Comparison of ENCODE assay signal across 8 mouse cellular contexts in the genomic region with DNA sequence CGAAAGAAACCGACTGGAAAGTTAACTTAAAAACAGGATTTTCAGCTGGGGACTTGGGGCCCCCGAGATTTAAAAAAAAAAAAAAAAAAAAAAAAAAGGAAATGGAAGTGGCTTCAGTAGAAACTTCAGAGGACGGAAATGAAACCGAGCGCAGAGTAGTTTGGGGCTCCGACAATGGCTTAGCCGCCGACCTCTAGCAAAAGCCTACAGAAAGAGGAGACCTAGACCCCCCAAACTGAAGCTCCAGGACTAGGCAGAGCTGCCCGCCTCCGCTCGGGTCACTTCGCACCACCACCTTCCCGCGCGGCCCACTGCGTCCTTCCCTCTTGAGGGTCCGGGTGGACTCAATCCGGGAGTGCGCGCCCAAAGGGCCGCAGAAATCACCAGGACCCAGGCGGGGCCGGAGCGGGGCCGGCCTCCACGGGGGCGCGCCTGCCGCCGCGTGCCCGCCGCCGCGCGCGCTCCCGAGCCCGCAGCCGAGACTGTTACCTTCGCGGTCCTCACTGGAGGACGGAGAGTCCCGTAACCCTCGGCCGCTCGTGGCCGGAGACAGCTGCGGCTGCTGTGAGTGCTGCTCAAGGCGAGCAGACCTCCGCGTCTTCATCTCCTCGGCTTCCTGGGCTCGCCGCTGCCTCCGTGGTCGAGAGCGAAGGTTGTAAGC. TPM values are rescaled to one million over a fixed set of nuclear protein-coding genes. Genes with fewer than 3 reads are reported as not detected.
DNase-seq lines count a peak whose midpoint lies in the region; ATAC-seq and TF ChIP-seq lines count a peak whose summit lies in the region.

TSS of gene Tor1aip2 (plus strand) at position 135 of the 661 bp plus-strand sequence.

- H3K4me1 ChIP-seq in hindbrain, embryonic 16.5 days (ENCODE audit: control insufficient read depth, insufficient read depth, low read depth, low read length), result peaks cover 12% of the 10 kb centered on the region
- H3K4me1 ChIP-seq in limb, embryonic 14.5 days (ENCODE audit: control insufficient read depth, insufficient read depth, low read length), result peaks cover 9% of the 10 kb centered on the region
- peaks cover 19% of the 10 kb centered on the region for H3K4me1 ChIP-seq in midbrain, embryonic 15.5 days

- peak within 1 kb of the TSS; percentile 93 for H3K4me3 ChIP-seq in hindbrain, embryonic 16.5 days (ENCODE audit: low read length)
- peak within 1 kb of the TSS; percentile 72 for H3K4me3 ChIP-seq in limb, embryonic 14.5 days (replicated peaks; ENCODE audit: low read length)
- H3K4me3 ChIP-seq in midbrain, embryonic 15.5 days, result peak within 1 kb of the TSS; percentile 66

- peaks cover 10% of the 10 kb centered on the region for H3K36me3 ChIP-seq in hindbrain, embryonic 16.5 days (ENCODE audit: control insufficient read depth, insufficient read depth, low read length)
- H3K36me3 ChIP-seq in limb, embryonic 14.5 days (ENCODE audit: control insufficient read depth, insufficient read depth, low read length), result peaks cover 34% of the 10 kb centered on the region
- peaks cover 16% of the 10 kb centered on the region; the same call in 1 of the 2 replicates for H3K36me3 ChIP-seq in midbrain, embryonic 15.5 days (replicated peaks)

- H3K9me3 ChIP-seq in hindbrain, embryonic 16.5 days (ENCODE audit: control insufficient read depth, low read length), result no peaks in the 10 kb centered on the region
- no peaks in the 10 kb centered on the region for H3K9me3 ChIP-seq in limb, embryonic 14.5 days (ENCODE audit: control insufficient read depth, low read length)
- H3K9me3 ChIP-seq in midbrain, embryonic 15.5 days, result no peaks in the 10 kb centered on the region

- H3K9ac ChIP-seq in hindbrain, embryonic 16.5 days (ENCODE audit: low read depth, low read length), result peak within 1 kb of the TSS; percentile 95
- peak within 1 kb of the TSS; percentile 95 for H3K9ac ChIP-seq in limb, embryonic 14.5 days (ENCODE audit: low read depth, low read length, severe bottlenecking)
- peak within 1 kb of the TSS; percentile 82 for H3K9ac ChIP-seq in midbrain, embryonic 15.5 days

- no peaks in the 10 kb centered on the region for H3K27me3 ChIP-seq in hindbrain, embryonic 16.5 days (replicated peaks; ENCODE audit: control insufficient read depth, insufficient read depth, low read length)
- H3K27me3 ChIP-seq in limb, embryonic 14.5 days (ENCODE audit: control insufficient read depth, insufficient read depth, low read length), result no peaks in the 10 kb centered on the region
- no peaks in the 10 kb centered on the region for H3K27me3 ChIP-seq in midbrain, embryonic 15.5 days (replicated peaks)

- WGBS in hindbrain, embryonic 16.5 days, result under 1% methylated on average over 58 of the region's 59 CpGs
- WGBS in limb, embryonic 14.5 days, result under 1% methylated on average over 51 of the region's 59 CpGs
- WGBS in midbrain, embryonic 15.5 days, result under 1% methylated on average over 59 of the region's 59 CpGs

- H3K4me2 ChIP-seq in hindbrain, embryonic 16.5 days (ENCODE audit: low read length), result peak within 1 kb of the TSS; percentile 79
- H3K4me2 ChIP-seq in limb, embryonic 14.5 days (replicated peaks; ENCODE audit: low read depth, low read length, severe bottlenecking), result peak within 1 kb of the TSS; percentile 54
- H3K4me2 ChIP-seq in midbrain, embryonic 15.5 days, result peak within 1 kb of the TSS; percentile 70

- peak within 1 kb of the TSS; percentile 99 for H3K27ac ChIP-seq in hindbrain, embryonic 16.5 days (ENCODE audit: low read depth, low read length)
- peak within 1 kb of the TSS; percentile 99 for H3K27ac ChIP-seq in limb, embryonic 14.5 days (replicated peaks; ENCODE audit: low read depth, low read length)
- peak within 1 kb of the TSS; percentile 97 for H3K27ac ChIP-seq in midbrain, embryonic 15.5 days

- peak; percentile 72 for ATAC-seq in hindbrain, embryonic 16.5 days
- peak; percentile 81 for ATAC-seq in limb, embryonic 14.5 days (ENCODE audit: low FRiP score, low read depth)
- peak; percentile 82 for ATAC-seq in midbrain, embryonic 15.5 days (replicated peaks)

- peak; percentile 63; the same call in 1 of the 2 replicates for TF ChIP-seq POLR2A in limb, embryonic 14.5 days (IDR thresholded peaks at IDR 0.05; ENCODE audit: borderline replicate concordance, extremely low read depth, insufficient read depth, insufficient read length)

- peak; percentile 76 for DNase-seq in right cerebral cortex, adult 18-20 months
- DNase-seq in right cerebral cortex, postnatal 25 days, result no peak
- DNase-seq in c-Kit-negative CD71-positive TER-119-positive erythroid progenitor cells, embryonic 14.5 days (ENCODE audit: low read depth, low spot score), result peak; percentile 69
- peak in 1 of 2 experiments; percentile 42 for DNase-seq in gastrocnemius, adult 8-10 months (ENCODE audit: low spot score in 2 of 2)
- DNase-seq in limb, embryonic 14.5 days (ENCODE audit: low spot score), result peak; percentile 82
- DNase-seq in testis, postnatal 10 days (ENCODE audit: low spot score), result peak; percentile 85

RNA-seq across cellular contexts. Expression of gene Tor1aip2, which starts in this region (rescaled TPM):
- total RNA-seq in gastrocnemius, adult 8-10 months (2022), result 10 to 100 TPM; 50.3 to 57.4 (median 55.3) TPM
- polyA plus RNA-seq in hindbrain, embryonic 16.5 days (2015; fragmentation: Nextera tagmentation; extraction: Ambion mirVana), result 63.9 and 66.4 TPM in 2 replicates
- polyA plus RNA-seq in limb, embryonic 14.5 days (2012; rRNA removed), result 94.4 and 107 TPM in 2 replicates
- 121 and 123 TPM in 2 replicates for polyA plus RNA-seq in limb, embryonic 14.5 days (2014; fragmentation: Nextera tagmentation; extraction: Ambion mirVana)
- polyA plus RNA-seq in midbrain, embryonic 15.5 days (2015; fragmentation: Nextera tagmentation; extraction: Ambion mirVana), result 59.9 and 61.8 TPM in 2 replicates
